Mouse (Mus musculus) embryo, embryonic 10 days (tissue): ENCODE results near the gene Scp2.

Experiments
- DNase-seq: peaks from one replicate; pipeline ENCODE4 v3.0.0-alpha.2; 2015; ENCODE audit warnings: low spot score

The Scp2 gene

GRCm38 (mm10) chr4:108018241-108018923 is 126.4 kb downstream of the Scp2 start:
- DNase-seq = no peak

GRCm38 (mm10) chr4:108017839-108018238 is 127.0 kb downstream of the Scp2 start:
- DNase-seq = no peak

- no peak for DNase-seq
Measured at GRCm38 (mm10) chr4:108016321-108016720, 128.5 kb downstream of the Scp2 start.

GRCm38 (mm10) chr4:108015067-108015765 is 129.6 kb downstream of the Scp2 start:
- peak; percentile 15 for DNase-seq

GRCm38 (mm10) chr4:108014466-108014865 is 130.3 kb downstream of the Scp2 start:
- no peak for DNase-seq

- no peak for DNase-seq
Measured at GRCm38 (mm10) chr4:108008541-108008940, 136.3 kb downstream of the Scp2 start.

GRCm38 (mm10) chr4:108007532-108008103 is 137.2 kb downstream of the Scp2 start:
- DNase-seq = no peak

- DNase-seq = no peak
Measured at GRCm38 (mm10) chr4:108005328-108005727, 139.5 kb downstream of the Scp2 start.

GRCm38 (mm10) chr4:107999380-107999779 is 145.4 kb downstream of the Scp2 start:
- no peak for DNase-seq

- DNase-seq = no peak
Measured at GRCm38 (mm10) chr4:107998641-107999332, 146.0 kb downstream of the Scp2 start.

- DNase-seq = no peak
Measured at GRCm38 (mm10) chr4:107996418-107996986, 148.3 kb downstream of the Scp2 start.

GRCm38 (mm10) chr4:107995727-107996126 is 149.1 kb downstream of the Scp2 start:
- no peak for DNase-seq

GRCm38 (mm10) chr4:107995011-107995410 is 149.8 kb downstream of the Scp2 start:
- no peak for DNase-seq
